Mouse (Mus musculus) neural tube, embryonic 15.5 days (tissue): ENCODE data around the gene Zfp512b. TPM values are rescaled to one million over a fixed set of nuclear protein-coding genes. Genes with fewer than 3 reads are reported as not detected.

ENCODE experiments used
- ATAC-seq: fragments of 200-750 bp; cut with Nextera tagmentation; 2 replicates; pipeline ENCODE4 v1.8.0; 2017; ENCODE audit warnings: mild to moderate bottlenecking, moderate TSS enrichment, moderate library complexity; ENCODE audit not compliant: low FRiP score
- H3K27ac ChIP-seq: fragments of 300-500 bp; sonication (generic); replicated peaks from 2 replicates; pipeline ENCODE4 v1.5.1; 2015; ENCODE audit warnings: mild to moderate bottlenecking, inconsistent platforms
- H3K27me3 ChIP-seq: fragments of 300-500 bp; sonication (generic); replicated peaks from 2 replicates; pipeline ENCODE4 v1.6.1; 2015; ENCODE audit warnings: inconsistent platforms
- H3K36me3 ChIP-seq: fragments of 300-500 bp; sonication (generic); 2 replicates; pipeline ENCODE4 v1.6.1; 2015; ENCODE audit warnings: inconsistent platforms
- H3K4me1 ChIP-seq: fragments of 300-500 bp; sonication (generic); 2 replicates; pipeline ENCODE4 v1.6.1; 2015; ENCODE audit warnings: inconsistent platforms
- H3K4me2 ChIP-seq: fragments of 300-500 bp; sonication (generic); 2 replicates; pipeline ENCODE4 v1.6.1; 2015; ENCODE audit warnings: inconsistent platforms, mild to moderate bottlenecking, moderate library complexity
- H3K4me3 ChIP-seq: fragments of 300-500 bp; sonication (generic); replicated peaks from 2 replicates; pipeline ENCODE4 v1.5.1; 2015; ENCODE audit warnings: mild to moderate bottlenecking, inconsistent platforms
- H3K9ac ChIP-seq: fragments of 300-500 bp; sonication (generic); replicated peaks from 2 replicates; pipeline ENCODE4 v1.6.1; 2015; ENCODE audit warnings: mild to moderate bottlenecking, inconsistent platforms
- H3K9me3 ChIP-seq: fragments of 300-500 bp; sonication (generic); replicated peaks from 2 replicates; pipeline ENCODE4 v1.6.1; 2016; ENCODE audit warnings: inconsistent platforms
- WGBS: fragments of 180-500 bp; shearing (Covaris S2); methylation state at CpG from one replicate; pipeline ENCODE4 v1.1.7; 2015; ENCODE audit warnings: mixed read lengths; 5-methylcytosine and 5-hydroxymethylcytosine counted together
- polyA plus RNA-seq: library from polyadenylated mRNA; unstranded; fragments of >200 nt; fragmentation: Nextera tagmentation; extraction: Ambion mirVana; gene quantifications from 2 replicates; pipeline ENCODE4 v1.2.1, GENCODE M21; 2015

Gene Zfp512b
- polyA plus RNA-seq, 1 experiment from 2014 or later: 87.0 TPM

DNA sequence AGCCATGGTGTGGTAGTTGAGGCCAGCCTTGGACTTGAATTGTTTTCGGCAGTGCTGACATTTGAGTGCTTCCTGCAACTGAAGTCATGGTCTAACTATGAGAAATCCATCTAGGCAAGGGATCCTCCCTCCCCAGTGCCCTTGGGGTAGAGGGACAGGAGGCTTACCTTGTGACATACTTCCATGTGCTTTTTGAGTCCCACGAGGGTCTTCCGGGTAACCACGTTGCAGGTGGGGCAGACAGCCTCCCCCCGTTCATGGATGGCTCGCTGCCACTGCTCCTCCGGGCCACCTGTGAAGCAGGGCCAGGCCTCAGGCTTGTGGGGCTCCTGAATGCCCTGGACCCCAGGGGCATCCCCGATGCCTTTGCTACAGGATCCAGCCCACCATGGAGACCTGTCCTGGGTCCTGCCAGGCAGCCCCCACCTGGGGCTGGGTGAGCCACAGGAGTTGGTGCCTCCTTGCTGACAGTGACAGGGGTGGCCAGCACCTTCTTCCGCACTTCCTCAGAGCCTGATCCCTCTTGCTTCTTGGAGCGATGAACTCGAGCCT is 4.3 kb downstream of the Zfp512b start:
- no peak overlapping the region for H3K4me2 ChIP-seq
- H3K9ac ChIP-seq: no peak overlapping the region
- H3K36me3 ChIP-seq: peaks cover 73% of the 10 kb centered on the region
- H3K27me3 ChIP-seq: no peaks in the 10 kb centered on the region
- no peak for ATAC-seq
- no peaks in the 10 kb centered on the region for H3K9me3 ChIP-seq
- H3K4me1 ChIP-seq: peaks cover 28% of the 10 kb centered on the region
- H3K27ac ChIP-seq: no peak overlapping the region
- H3K4me3 ChIP-seq: no peak overlapping the region
- WGBS: 95% methylated on average over 11 of the region's 11 CpGs

DNA sequence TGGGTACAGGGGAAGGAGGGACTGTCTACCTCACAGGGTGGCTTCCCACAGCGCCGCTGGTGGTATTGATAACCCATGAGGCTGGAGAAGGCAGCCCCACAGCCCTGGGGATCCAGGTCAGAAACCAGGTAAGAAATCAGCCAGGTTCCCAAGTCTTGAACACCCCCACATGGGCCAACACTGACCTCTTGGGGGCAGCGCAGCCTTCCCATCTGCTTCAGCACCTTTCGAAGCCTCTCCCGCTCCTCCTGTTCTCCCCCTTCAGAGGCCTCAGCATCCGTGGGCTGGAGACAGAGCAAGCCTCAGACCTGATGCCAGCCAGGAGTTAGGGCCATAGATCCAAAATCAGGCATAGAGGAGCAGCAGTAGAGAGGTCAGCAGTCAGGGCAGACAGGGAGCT is 4.8 kb downstream of the Zfp512b start:
- peaks cover 23% of the 10 kb centered on the region for H3K4me1 ChIP-seq
- no peaks in the 10 kb centered on the region for H3K27me3 ChIP-seq
- H3K27ac ChIP-seq: no peak overlapping the region
- peaks cover 76% of the 10 kb centered on the region for H3K36me3 ChIP-seq
- H3K4me2 ChIP-seq: no peak overlapping the region
- WGBS: 89% methylated on average over 6 of the region's 6 CpGs
- no peak overlapping the region for H3K9ac ChIP-seq
- no peaks in the 10 kb centered on the region for H3K9me3 ChIP-seq
- ATAC-seq: no peak
- no peak overlapping the region for H3K4me3 ChIP-seq

DNA sequence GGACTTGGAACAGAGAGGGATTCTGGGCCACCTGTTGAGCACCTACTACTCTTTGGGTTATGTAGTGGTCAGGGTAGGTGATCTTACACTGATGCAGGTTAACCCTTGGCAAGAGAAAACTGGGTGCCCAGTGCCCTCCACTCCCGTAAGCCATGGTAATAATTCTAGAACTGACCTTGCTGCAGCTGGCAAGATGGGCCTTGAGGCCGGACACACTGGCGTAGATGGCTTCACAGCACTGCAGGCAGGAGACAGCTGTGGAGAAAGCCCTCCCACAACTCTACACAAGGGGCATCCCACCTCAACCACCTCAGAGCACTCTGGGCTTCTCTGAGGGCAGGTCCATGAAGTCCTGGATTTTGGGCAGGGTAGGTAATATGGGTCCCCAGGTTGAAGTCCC is 6.5 kb downstream of the Zfp512b start:
- H3K9me3 ChIP-seq: no peaks in the 10 kb centered on the region
- no peak overlapping the region for H3K27ac ChIP-seq
- no peak overlapping the region for H3K4me3 ChIP-seq
- ATAC-seq: no peak
- H3K36me3 ChIP-seq: peaks cover 76% of the 10 kb centered on the region
- H3K4me2 ChIP-seq: no peak overlapping the region
- H3K9ac ChIP-seq: no peak overlapping the region
- H3K27me3 ChIP-seq: no peaks in the 10 kb centered on the region
- H3K4me1 ChIP-seq: peaks cover 29% of the 10 kb centered on the region
- WGBS: 98% methylated on average over 3 of the region's 3 CpGs

DNA sequence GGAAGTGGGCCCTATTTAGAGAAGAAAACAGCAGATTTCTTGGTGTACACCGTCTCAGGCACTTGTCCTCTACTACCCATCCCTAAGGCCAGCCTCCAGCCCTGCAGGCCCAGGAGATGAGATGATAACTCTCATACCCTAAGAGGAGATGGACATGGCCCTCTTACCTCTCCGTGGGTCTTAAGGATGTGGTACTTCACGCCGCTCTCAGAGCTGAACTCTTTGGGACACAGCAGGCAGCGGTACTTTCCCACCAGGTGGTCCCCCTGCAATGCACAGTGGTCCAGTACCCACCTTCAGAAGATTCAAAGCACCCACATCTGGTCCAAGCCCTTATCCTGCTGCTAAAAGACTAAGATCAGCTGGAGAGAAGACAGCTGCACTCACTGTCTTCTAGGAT is 7.1 kb downstream of the Zfp512b start:
- no peak overlapping the region for H3K4me2 ChIP-seq
- no peak overlapping the region for H3K4me3 ChIP-seq
- no peak for ATAC-seq
- no peaks in the 10 kb centered on the region for H3K9me3 ChIP-seq
- WGBS: 92% methylated on average over 5 of the region's 5 CpGs
- no peaks in the 10 kb centered on the region for H3K27me3 ChIP-seq
- peaks cover 72% of the 10 kb centered on the region for H3K36me3 ChIP-seq
- peaks cover 29% of the 10 kb centered on the region for H3K4me1 ChIP-seq
- H3K9ac ChIP-seq: no peak overlapping the region
- H3K27ac ChIP-seq: no peak overlapping the region

DNA sequence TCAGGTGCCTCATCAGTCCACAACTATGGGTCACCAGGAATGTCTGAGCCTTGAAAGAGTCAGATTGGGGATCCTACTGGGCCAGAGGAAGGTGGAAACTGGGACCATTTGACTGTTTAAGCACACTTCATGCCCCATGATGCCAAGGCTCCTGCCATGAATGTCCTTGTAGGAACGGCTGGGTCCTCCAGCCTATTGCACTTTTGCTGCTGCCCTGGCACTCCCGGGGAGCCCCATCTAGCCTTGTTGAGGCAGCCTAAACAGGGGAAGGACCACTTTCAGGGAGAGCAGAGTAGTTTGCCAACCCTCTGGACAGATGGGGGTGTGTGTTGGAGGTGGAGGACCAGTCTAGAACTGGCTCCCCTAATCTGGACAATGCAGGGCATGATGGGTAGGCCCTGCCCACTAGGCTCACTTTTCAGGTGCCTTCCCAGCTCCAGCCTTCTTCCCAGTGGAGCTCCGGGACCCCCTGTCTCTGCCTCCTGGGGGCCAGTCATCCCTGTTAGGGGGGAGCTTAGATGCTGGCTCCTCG is 8.1 kb downstream of the Zfp512b start, which contains the start of gene Uckl1:
Uckl1 (minus strand) TSS at position 482 of the 532 bp plus-strand sequence.
- 93% methylated on average over 4 of the region's 4 CpGs for WGBS
- no peaks in the 10 kb centered on the region for H3K27me3 ChIP-seq

DNA sequence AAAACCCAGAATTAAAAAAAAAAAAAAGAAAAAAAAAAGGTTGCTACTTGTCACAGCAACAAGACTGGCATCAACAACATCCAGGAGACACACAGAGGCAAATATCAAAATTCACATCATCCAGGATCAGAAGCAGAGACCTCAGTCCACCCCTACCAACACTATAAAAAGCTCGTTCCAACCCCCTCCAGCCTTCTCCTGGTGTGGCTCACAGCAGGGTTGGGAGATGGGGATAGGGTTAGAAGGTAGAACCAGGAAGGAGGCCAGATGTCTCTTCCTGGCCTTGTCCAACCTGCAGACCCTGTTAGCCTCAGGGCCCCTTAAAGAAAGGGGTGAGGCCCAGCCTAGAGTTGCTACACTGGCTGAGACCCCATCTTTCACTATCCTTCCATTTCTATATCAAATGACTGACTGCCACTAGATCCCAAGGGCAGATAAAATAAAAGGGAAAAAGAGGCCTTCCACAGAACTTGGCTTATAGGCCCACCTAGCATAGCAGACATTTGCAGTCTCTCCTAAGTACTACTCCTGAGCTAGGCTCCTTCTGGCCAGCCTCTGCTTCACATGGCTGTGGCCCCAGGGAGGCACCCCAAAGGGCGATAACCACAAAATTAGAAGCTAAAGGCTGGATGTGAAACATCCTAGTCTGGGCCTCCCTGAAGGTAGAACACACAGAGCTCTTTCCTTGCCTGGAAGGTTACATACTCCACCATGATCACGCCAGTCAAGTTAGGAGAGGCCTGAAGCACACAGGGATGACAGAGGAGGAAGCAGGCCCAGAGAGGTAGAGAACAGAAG is 8.9 kb downstream of the Zfp512b start:
- Histone ChIP-seq H3K9me3 (no peaks in the 10 kb centered on the region), H3K27ac (no peak overlapping the region), H3K4me1 (peaks cover 38% of the 10 kb centered on the region), H3K4me2 (no peak overlapping the region), H3K36me3 (peaks cover 53% of the 10 kb centered on the region), H3K9ac (no peak overlapping the region), H3K27me3 (no peaks in the 10 kb centered on the region), H3K4me3 (no peak overlapping the region)
- no peak for ATAC-seq
- WGBS: 87% methylated on average over 3 of the region's 3 CpGs

More for the DNA sequence above, 8.1 kb downstream of the Zfp512b start, which contains the start of gene Uckl1:
- H3K9me3 ChIP-seq: no peaks in the 10 kb centered on the region
- peaks cover 32% of the 10 kb centered on the region for H3K4me1 ChIP-seq
- no peak within 1 kb of the TSS for H3K9ac ChIP-seq
- no peak within 1 kb of the TSS for H3K27ac ChIP-seq
- H3K4me2 ChIP-seq: no peak within 1 kb of the TSS
- H3K36me3 ChIP-seq: peaks cover 62% of the 10 kb centered on the region
- no peak within 1 kb of the TSS for H3K4me3 ChIP-seq
- ATAC-seq: no peak

DNA sequence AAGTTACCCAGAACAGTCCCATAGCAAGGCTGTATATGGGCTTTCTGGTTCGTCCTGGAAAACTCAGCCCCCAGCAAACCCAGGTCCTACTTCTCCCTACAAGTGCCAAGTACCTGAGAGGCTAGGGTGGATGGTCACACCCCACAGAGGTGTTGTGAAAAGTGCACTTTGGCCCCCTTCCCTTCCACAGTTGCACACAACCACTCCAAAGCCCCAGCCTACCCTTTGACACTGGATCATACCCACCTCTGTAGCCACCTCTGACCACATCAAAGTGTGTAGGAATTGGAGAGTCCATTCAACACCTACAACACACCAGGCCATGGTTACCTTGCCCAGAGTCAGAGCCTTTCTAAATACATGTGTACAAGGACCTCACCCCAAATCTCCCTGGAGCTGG is 9.7 kb downstream of the Zfp512b start:
- no peak overlapping the region for H3K9ac ChIP-seq
- H3K27me3 ChIP-seq: no peaks in the 10 kb centered on the region
- H3K27ac ChIP-seq: no peak overlapping the region; the same call in 1 of the 2 replicates
- H3K36me3 ChIP-seq: peaks cover 46% of the 10 kb centered on the region
- WGBS: 82% methylated on average over 1 of the region's 1 CpGs
- ATAC-seq: no peak
- no peak overlapping the region for H3K4me3 ChIP-seq
- no peak overlapping the region for H3K4me2 ChIP-seq
- peaks cover 44% of the 10 kb centered on the region for H3K4me1 ChIP-seq
- no peaks in the 10 kb centered on the region for H3K9me3 ChIP-seq

DNA sequence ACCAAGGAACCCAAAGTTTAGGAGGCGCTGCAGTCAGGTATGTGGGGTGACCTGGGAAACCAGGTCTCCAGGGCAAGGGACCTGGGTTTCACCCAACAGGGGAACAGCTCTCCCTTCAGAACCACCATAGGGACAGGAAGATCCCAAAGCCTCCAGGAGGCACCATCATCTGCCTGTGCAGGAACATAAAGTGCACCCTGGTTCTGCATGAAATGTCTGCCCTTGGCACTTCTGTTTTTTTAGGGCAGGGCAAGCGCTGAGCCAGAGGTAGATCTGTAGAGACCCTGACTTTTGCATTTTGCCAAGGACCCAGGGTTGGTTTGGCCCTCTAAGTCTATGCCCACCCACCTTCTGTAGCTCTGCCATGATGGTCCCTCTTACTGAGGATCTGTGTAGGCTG is 10.2 kb downstream of the Zfp512b start:
- Histone ChIP-seq H3K36me3 (peaks cover 42% of the 10 kb centered on the region), H3K9me3 (no peaks in the 10 kb centered on the region), H3K4me3 (peak overlapping the region; percentile 60; the same call in 1 of the 2 replicates), H3K27ac (peak overlapping the region; percentile 91), H3K4me2 (peak overlapping the region; percentile 91), H3K9ac (no peak overlapping the region), H3K4me1 (peaks cover 49% of the 10 kb centered on the region), H3K27me3 (no peaks in the 10 kb centered on the region)
- WGBS: 93% methylated on average over 2 of the region's 2 CpGs
- no peak for ATAC-seq

DNA sequence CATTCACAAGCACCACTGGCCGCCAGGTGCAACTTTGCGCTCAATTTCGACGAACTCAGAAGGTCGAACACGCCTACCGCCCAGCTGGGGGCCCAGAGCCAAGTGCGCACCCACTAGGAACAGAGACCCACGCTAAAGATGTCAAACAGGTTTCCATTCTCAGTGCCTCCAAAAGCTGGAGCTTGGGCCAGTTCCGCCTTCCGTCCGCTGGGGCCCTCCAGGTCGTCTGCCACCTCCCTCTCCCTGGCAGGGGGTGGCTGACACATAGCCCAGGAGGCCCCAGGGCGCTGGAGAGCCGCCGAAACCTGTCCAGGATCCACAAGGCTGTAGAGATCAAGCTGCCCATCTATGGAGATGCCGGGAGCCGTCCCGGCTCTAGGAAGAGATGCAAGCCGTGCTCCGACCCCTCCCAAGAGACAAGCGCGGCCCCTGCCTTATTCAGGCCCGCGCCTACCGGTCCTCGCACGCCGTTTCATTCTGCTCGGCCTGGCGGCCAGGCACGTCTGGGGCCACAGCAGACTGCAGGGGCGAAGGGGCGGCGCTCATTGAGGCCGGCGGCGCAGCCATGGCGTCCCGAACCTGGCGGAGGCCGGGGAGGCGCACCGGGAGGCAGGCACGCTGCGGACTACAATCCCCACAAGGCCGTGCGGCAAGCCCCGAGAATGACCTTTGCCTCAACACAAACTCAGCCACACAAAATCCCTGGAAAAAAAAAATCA is 11.0 kb downstream of the Zfp512b start:
- Histone ChIP-seq H3K27ac (peak overlapping the region; percentile 91), H3K4me2 (peak overlapping the region; percentile 91), H3K9me3 (no peaks in the 10 kb centered on the region), H3K27me3 (no peaks in the 10 kb centered on the region), H3K4me1 (peaks cover 57% of the 10 kb centered on the region), H3K4me3 (peak overlapping the region; percentile 60), H3K36me3 (peaks cover 34% of the 10 kb centered on the region), H3K9ac (peak overlapping the region; percentile 86)
- under 1% methylated on average over 49 of the region's 49 CpGs for WGBS
- ATAC-seq: peak; percentile 80

DNA sequence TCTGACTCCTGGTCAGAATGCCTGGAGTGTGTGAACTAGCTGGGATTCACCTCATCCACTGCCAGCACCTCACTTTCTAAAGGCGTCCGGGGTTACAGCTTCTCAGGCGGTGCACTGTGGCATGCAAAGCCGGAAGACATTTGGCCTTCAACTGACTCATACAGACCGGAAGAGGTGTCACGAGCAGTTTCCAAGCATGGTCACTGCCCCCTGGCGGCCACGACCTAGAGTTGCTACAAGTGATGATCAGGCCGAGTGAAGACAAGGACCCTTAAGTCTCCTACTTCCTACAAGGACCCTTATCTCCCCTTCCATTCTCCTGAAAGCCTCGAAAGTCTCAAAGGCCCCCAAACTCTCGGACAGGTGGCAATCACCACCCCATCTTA is 11.6 kb downstream of the Zfp512b start:
- ATAC-seq: peak; percentile 86
- peaks cover 29% of the 10 kb centered on the region for H3K36me3 ChIP-seq
- peak overlapping the region; percentile 60 for H3K4me3 ChIP-seq
- peak overlapping the region; percentile 86 for H3K9ac ChIP-seq
- peaks cover 57% of the 10 kb centered on the region for H3K4me1 ChIP-seq
- H3K27ac ChIP-seq: peak overlapping the region; percentile 91
- no peaks in the 10 kb centered on the region for H3K27me3 ChIP-seq
- 1% methylated on average over 11 of the region's 11 CpGs for WGBS
- H3K4me2 ChIP-seq: peak overlapping the region; percentile 91
- H3K9me3 ChIP-seq: no peaks in the 10 kb centered on the region

DNA sequence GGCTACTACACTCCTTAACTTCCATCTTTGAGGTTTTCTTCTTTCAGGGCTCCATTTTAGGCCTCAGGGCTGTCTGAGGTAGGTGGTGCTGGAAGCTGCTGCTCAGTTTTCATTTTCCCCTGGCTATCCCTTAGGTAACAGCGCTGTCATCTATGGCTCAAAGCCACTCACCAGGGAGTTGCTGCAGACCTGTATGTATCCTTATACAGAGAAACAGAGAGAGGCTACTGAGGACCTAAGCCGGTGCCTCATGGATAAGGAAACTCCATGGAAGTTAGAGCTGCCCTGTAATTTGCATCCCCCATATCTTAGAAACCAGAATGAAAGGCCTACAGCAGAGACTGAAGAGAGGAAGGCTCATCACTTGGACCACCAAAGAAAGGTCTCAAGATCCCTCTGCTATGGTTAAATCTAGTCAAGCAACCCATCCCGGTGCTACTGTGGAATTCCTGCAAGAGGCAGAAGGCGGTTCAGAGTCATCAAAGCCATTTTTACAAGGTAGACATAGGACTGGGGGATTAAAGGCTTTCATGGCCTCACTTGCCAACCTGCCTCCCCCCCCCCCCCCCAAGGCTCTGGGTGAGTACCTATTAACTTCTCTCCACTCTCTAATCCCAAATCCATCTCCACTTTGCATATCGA is 12.4 kb downstream of the Zfp512b start:
- peaks cover 57% of the 10 kb centered on the region for H3K4me1 ChIP-seq
- peak overlapping the region; percentile 91 for H3K27ac ChIP-seq

More for the DNA sequence above, 12.4 kb downstream of the Zfp512b start:
- H3K4me3 ChIP-seq: peak overlapping the region; percentile 60
- H3K36me3 ChIP-seq: peaks cover 21% of the 10 kb centered on the region
- H3K9me3 ChIP-seq: no peaks in the 10 kb centered on the region
- ATAC-seq: no peak
- H3K4me2 ChIP-seq: peak overlapping the region; percentile 91
- 80% methylated on average over 5 of the region's 5 CpGs for WGBS
- no peaks in the 10 kb centered on the region for H3K27me3 ChIP-seq
- peak overlapping the region; percentile 86 for H3K9ac ChIP-seq
